Mouse (Mus musculus) lung, postnatal 0 days (tissue): Measurements from ENCODE around the gene Zfp462.

Experiments used
- CTCF ChIP-seq: IDR thresholded peaks from 2 replicates; pipeline ENCODE4 v1.5.1; 2016; ENCODE audit warnings: antibody characterized with exemption, mild to moderate bottlenecking
- EP300 ChIP-seq: IDR thresholded peaks from 2 replicates; pipeline ENCODE4 v1.6.1; 2016; ENCODE audit warnings: antibody characterized with exemption, mild to moderate bottlenecking, control low read depth

DNA sequence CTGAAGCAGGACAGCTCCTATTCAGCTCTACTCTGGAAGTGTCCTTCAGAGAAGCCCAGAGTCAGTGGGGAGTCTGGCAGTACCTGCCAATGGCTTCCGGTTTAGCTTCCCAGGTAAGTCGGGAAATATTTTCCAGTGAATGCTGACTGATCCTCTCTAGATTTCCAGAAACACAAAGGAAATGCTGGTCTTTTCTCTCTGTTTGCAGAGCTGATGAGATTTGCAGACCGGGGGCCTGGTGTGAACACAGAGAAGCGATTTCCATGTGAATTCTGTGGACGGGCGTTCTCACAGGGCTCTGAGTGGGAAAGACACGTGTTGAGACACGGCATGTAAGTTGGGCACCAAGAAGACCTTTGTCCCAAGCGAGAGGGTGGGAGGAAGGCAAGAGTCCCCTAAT is 134.2 kb downstream of the Zfp462 start:
- TF ChIP-seq EP300 (no peak), CTCF (no peak)
